Mouse (Mus musculus) telencephalon, adult 2 months (tissue): ENCODE measurements around the gene Prss50.

Source experiments
- DNase-seq: peaks from one replicate; pipeline ENCODE4 v3.0.0-alpha.2; 2011; ENCODE audit warnings: low read depth, low spot score

The Prss50 gene

GRCm38 (mm10) chr9:110874660-110875191 lies 17.0 kb downstream of the Prss50 start:
- DNase-seq, result no peak

GRCm38 (mm10) chr9:110875288-110875695 lies 17.5 kb downstream of the Prss50 start:
- no peak for DNase-seq

GRCm38 (mm10) chr9:110877353-110877752 lies 19.6 kb downstream of the Prss50 start:
- no peak for DNase-seq

- no peak for DNase-seq
These were observed 20.1 kb downstream of the Prss50 start for GRCm38 (mm10) chr9:110877888-110878287.

GRCm38 (mm10) chr9:110879191-110879920 lies 21.6 kb downstream of the Prss50 start, which contains the start of gene Als2cl:
Als2cl (plus strand) TSS chr9:110879870.
- DNase-seq, result no peak

GRCm38 (mm10) chr9:110879998-110880561 lies 22.3 kb downstream of the Prss50 start, which contains the start of gene Tmie:
Tmie (minus strand) TSS chr9:110880113.
- no peak for DNase-seq

GRCm38 (mm10) chr9:110880772-110881171 lies 23.0 kb downstream of the Prss50 start:
- no peak for DNase-seq

GRCm38 (mm10) chr9:110881953-110882352 lies 24.2 kb downstream of the Prss50 start:
- DNase-seq, result no peak

- no peak for DNase-seq
These were observed 29.9 kb downstream of the Prss50 start for GRCm38 (mm10) chr9:110887388-110888303.

GRCm38 (mm10) chr9:110888935-110889334 lies 31.2 kb downstream of the Prss50 start:
- no peak for DNase-seq

GRCm38 (mm10) chr9:110890026-110890783 lies 32.4 kb downstream of the Prss50 start:
- DNase-seq, result no peak

- no peak for DNase-seq
These were observed 33.5 kb downstream of the Prss50 start for GRCm38 (mm10) chr9:110891077-110891828.

- no peak for DNase-seq
These were observed 34.8 kb downstream of the Prss50 start for GRCm38 (mm10) chr9:110892552-110892951.

- no peak for DNase-seq
These were observed 35.7 kb downstream of the Prss50 start for GRCm38 (mm10) chr9:110893429-110893828.

GRCm38 (mm10) chr9:110895507-110895906 lies 37.7 kb downstream of the Prss50 start:
- no peak for DNase-seq

- DNase-seq, result no peak
These were observed 38.2 kb downstream of the Prss50 start for GRCm38 (mm10) chr9:110895994-110896393.

GRCm38 (mm10) chr9:110896595-110896994 lies 38.8 kb downstream of the Prss50 start:
- DNase-seq, result no peak

GRCm38 (mm10) chr9:110899451-110900008 lies 41.8 kb downstream of the Prss50 start:
- DNase-seq, result no peak

- DNase-seq, result no peak
These were observed 43.4 kb downstream of the Prss50 start for GRCm38 (mm10) chr9:110901204-110901603.

- no peak for DNase-seq
These were observed 44.5 kb downstream of the Prss50 start for GRCm38 (mm10) chr9:110902271-110902670.
